Mouse (Mus musculus) left cerebral cortex, postnatal 14 days (tissue): ENCODE data around the gene Lrrc57. TPM values are rescaled to one million over a fixed set of nuclear protein-coding genes. Genes with fewer than 3 reads are reported as not detected.

ENCODE experiments used
- DNase-seq, 2 experiments: peaks; one replicate each; pipeline ENCODE4 v3.0.0; 2021 to 2022; ENCODE audit warnings: low spot score in 2 of 2, mixed read lengths in 1 of 2
- intact Hi-C: fragments of 180-260 bp; cut with DNase I; formaldehyde crosslinking; loops from one replicate; pipeline ENCODE4 v1.15.1; 2025
- total RNA-seq, 2 experiments: library from RNA; stranded (reverse); gene quantifications; 2 replicates each; pipeline ENCODE4 v1.2.3; 2021

Lrrc57 gene
- total RNA-seq, 2 experiments from 2014 or later, result 31.7 to 34.5 TPM

- no peak for DNase-seq
- intact Hi-C loops, result no loop called here
These were observed 47.8 kb downstream of the Lrrc57 start for GRCm38 (mm10) chr2:120561524-120561923.

- DNase-seq, result no peak
- intact Hi-C loops, result no loop called here
These were observed 50.5 kb downstream of the Lrrc57 start for GRCm38 (mm10) chr2:120558813-120559212.

GRCm38 (mm10) chr2:120556868-120557267 lies 52.5 kb downstream of the Lrrc57 start:
- intact Hi-C loops, result no loop called here

More at GRCm38 (mm10) chr2:120556868-120557267, 52.5 kb downstream of the Lrrc57 start:
- DNase-seq, result no peak

Other genes with a start within 250 kb of the Lrrc57 start
- gene Ganc, start 205.6 kb downstream of the Lrrc57 start, total RNA-seq, result 10 to 100 TPM; 12.6 to 17.4 TPM
- gene Tmem87a, start 205.4 kb downstream of the Lrrc57 start, total RNA-seq, result 10 to 100 TPM; 34.9 to 39.2 TPM
- 1 to 10 TPM; 4.1 to 5.7 TPM for gene Capn3, start 153.5 kb downstream of the Lrrc57 start, total RNA-seq
- gene Zfp106, start 45.7 kb downstream of the Lrrc57 start, total RNA-seq, result 100 to 1,000 TPM; 101 to 105 TPM
- gene Snap23, start 41.8 kb downstream of the Lrrc57 start, total RNA-seq, result 10 to 100 TPM; 16.8 to 18.5 TPM
- gene Haus2, start 137 bp downstream of the Lrrc57 start, total RNA-seq, result 10 to 100 TPM; 16.3 to 17.1 TPM
- 1 to 10 TPM; 8.5 to 8.7 TPM for gene Stard9, start 19.6 kb upstream of the Lrrc57 start, total RNA-seq
- gene Cdan1, start 240.6 kb upstream of the Lrrc57 start, total RNA-seq, result 10 to 100 TPM; 18.7 to 25.7 TPM
- 10 to 100 TPM; 67.2 to 70.6 TPM for gene Ttbk2, start 241.1 kb upstream of the Lrrc57 start, total RNA-seq